Mouse (Mus musculus) liver, adult 2 months (tissue): ENCODE measurements at regions not wholly inside any gene's neighbourhood (a gene's known extent, or its start where the extent isn't known, plus 50 kb on each side); places are given as distances from the start of the nearest gene placed in this dataset.

Experiments used
- DNase-seq: peaks from one replicate; pipeline ENCODE4 v3.0.0-alpha.2; 2011; ENCODE audit warnings: low read depth, low spot score; ENCODE audit errors: extremely low read depth
- H3K27ac ChIP-seq: fragments of 200-500 bp; replicated peaks from 2 replicates; pipeline ENCODE4 v1.5.1; 2012; ENCODE audit warnings: low read depth, mild to moderate bottlenecking, control low read depth, inconsistent platforms, low read length; ENCODE audit not compliant: insufficient read depth
- H3K27me3 ChIP-seq: fragments of 200-500 bp; 2 replicates; pipeline ENCODE4 v1.6.1; 2012; ENCODE audit warnings: mild to moderate bottlenecking, moderate library complexity, low read length, inconsistent platforms; ENCODE audit not compliant: control insufficient read depth, insufficient read depth
- H3K36me3 ChIP-seq: fragments of 200-500 bp; 2 replicates; pipeline ENCODE4 v1.6.1; 2012; ENCODE audit warnings: low read length, inconsistent platforms; ENCODE audit not compliant: control insufficient read depth, insufficient read depth
- H3K4me1 ChIP-seq: fragments of 200-500 bp; 2 replicates; pipeline ENCODE4 v1.6.1; 2011; ENCODE audit warnings: low read length; ENCODE audit not compliant: control insufficient read depth, insufficient read depth
- H3K4me3 ChIP-seq: fragments of 200-500 bp; 2 replicates; pipeline ENCODE4 v1.5.1; 2011; ENCODE audit warnings: low read depth, mild to moderate bottlenecking, control low read depth, low read length, moderate library complexity; ENCODE audit not compliant: insufficient read depth
- H3K79me2 ChIP-seq: fragments of 200-500 bp; 2 replicates; pipeline ENCODE4 v1.6.1; 2012; ENCODE audit warnings: inconsistent platforms, mild to moderate bottlenecking, low read length, moderate library complexity; ENCODE audit not compliant: control insufficient read depth, insufficient read depth
- H3K9ac ChIP-seq: fragments of 200-500 bp; 2 replicates; pipeline ENCODE4 v1.6.1; 2012; ENCODE audit warnings: low read depth, mild to moderate bottlenecking, control low read depth, inconsistent platforms, low read length
- CTCF ChIP-seq: fragments of 200-500 bp; IDR thresholded peaks from 2 replicates; pipeline ENCODE4 v1.5.1; 2011; ENCODE audit warnings: low read depth, low read length, control low read depth
- POLR2A ChIP-seq: fragments of 200-500 bp; IDR thresholded peaks from 2 replicates; pipeline ENCODE4 v1.6.1; 2011; ENCODE audit warnings: low read length, control low read depth; ENCODE audit not compliant: insufficient read depth; ENCODE audit errors: extremely low read depth
- WGBS: fragments of 180-500 bp; shearing (Covaris S2); methylation state at CpG from one replicate; pipeline ENCODE4 v1.1.7; 2018; 5-methylcytosine and 5-hydroxymethylcytosine counted together

DNA sequence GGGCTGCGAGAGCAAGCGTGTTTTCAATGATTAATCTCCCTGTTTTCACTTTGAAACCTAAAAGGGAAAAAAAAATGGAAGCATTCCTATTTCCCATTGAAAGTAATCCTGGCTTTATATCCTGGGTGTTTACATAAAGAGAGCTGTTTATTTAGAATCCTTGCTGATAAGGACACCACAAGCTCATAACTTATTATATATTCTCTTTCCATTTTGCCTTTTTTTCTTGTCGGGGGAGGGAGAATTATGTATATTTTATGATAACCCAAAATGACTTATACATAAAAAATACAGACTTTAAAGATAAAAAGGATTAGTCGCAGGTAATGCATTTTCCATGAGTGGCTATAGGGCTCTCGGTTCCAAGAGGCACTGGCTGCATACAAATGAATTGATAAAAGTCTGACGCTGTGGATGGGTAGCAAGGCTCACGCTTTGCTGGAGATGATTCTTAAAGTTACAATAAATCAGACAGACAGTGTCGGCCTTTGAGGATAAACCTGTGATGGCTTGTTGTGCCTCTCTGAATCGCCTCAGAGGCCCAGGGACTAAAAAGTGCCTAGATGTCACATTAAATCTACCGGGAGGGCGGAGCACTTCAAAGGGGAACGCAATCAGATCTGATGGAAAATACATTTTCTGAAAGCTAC lies 155.7 kb downstream of the Psat1 start:
- no peak overlapping the region for H3K9ac ChIP-seq
- no peaks in the 10 kb centered on the region for H3K4me1 ChIP-seq

DNA sequence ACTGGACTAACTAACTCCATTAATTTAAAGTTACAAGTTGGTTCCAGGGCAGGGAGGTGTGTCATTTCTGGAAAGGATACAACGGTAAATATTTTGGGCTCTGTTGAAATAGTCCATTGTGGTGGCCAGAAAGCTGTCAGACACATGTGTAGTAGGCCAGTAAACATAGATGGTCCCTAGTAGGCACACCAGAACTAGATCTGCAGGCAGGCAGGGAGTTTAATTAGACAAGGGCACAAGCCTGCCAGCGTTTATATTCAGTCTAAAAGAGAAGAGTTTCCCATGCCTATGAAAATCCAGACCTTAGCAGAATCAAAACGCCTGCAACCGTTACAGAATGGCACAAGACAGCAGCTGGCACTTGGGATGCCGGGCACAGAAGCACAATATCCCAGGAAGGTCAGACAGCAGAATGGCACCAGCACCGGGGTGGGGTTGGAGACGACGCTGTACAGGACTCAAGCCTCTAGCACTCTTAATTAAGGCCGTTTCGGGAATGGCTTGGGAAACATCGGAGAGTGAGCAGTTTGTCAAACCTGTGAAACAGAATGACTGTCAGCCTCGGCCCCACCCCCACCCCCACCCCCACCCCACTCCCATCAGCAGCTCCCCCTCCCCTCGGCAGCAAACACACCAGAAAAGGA lies 156.4 kb downstream of the Psat1 start:
- H3K4me1 ChIP-seq: no peaks in the 10 kb centered on the region
- TF ChIP-seq CTCF (no peak), POLR2A (no peak)
- no peaks in the 10 kb centered on the region for H3K27me3 ChIP-seq
- no peak overlapping the region for H3K27ac ChIP-seq
- DNase-seq: no peak
- no peak overlapping the region for H3K9ac ChIP-seq
- H3K79me2 ChIP-seq: no peaks in the 10 kb centered on the region
- no peak overlapping the region for H3K4me3 ChIP-seq
- WGBS: 27% methylated on average over 13 of the region's 13 CpGs
- H3K36me3 ChIP-seq: no peaks in the 10 kb centered on the region

More for the DNA sequence above, 155.7 kb downstream of the Psat1 start:
- Histone ChIP-seq H3K4me3 (no peak overlapping the region), H3K79me2 (no peaks in the 10 kb centered on the region), H3K27ac (no peak overlapping the region), H3K27me3 (no peaks in the 10 kb centered on the region), H3K36me3 (no peaks in the 10 kb centered on the region)
- no peak for TF ChIP-seq POLR2A
- TF ChIP-seq CTCF: no peak
- WGBS: 58% methylated on average over 12 of the region's 12 CpGs
- no peak for DNase-seq

DNA sequence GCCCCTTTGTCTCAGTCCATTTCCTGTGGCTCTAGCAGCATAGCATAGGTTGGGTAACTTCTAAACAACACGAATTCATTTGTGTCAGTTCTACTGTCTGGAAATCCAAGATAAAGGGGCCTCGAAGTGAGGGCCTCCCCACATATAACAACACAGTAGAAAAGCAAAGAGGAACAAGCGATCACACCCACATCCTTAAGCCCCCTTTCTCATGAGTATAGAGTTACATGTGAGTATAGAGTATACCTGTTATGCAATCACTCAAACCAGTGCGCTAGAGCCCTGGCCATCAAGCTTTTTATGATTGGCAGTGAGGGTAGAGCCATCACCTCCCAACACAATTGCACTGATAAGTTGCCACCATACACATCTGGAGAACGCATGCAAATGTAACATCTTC lies 157.4 kb downstream of the Psat1 start:
- TF ChIP-seq CTCF: no peak
- TF ChIP-seq POLR2A: no peak
- Histone ChIP-seq H3K27ac (no peak overlapping the region), H3K4me3 (no peak overlapping the region), H3K9ac (no peak overlapping the region), H3K4me1 (no peaks in the 10 kb centered on the region), H3K79me2 (no peaks in the 10 kb centered on the region), H3K27me3 (no peaks in the 10 kb centered on the region), H3K36me3 (no peaks in the 10 kb centered on the region)
- 68% methylated on average over 5 of the region's 5 CpGs for WGBS
- DNase-seq: no peak

DNA sequence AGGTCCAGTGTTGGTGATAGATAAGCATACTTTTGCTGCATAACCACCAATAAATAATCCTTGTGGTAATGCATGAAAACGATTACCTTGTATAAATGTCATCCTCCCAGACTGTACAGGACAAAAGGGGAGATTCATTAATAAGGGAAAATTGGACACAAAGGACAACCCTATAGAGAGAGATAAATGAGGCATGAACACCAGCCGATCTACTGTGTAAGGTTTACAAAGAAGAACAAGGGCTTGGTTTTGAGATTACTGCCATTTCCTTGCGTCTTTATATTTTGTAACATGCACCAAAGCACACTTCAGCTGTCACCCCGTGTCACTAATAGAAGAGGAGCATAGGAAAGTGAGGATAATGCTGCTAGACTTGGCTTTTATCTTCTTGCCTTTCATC lies 162.5 kb downstream of the Psat1 start:
- Histone ChIP-seq H3K9ac (no peak overlapping the region), H3K4me1 (no peaks in the 10 kb centered on the region), H3K27ac (no peak overlapping the region), H3K4me3 (no peak overlapping the region), H3K27me3 (no peaks in the 10 kb centered on the region), H3K36me3 (no peaks in the 10 kb centered on the region), H3K79me2 (no peaks in the 10 kb centered on the region)
- no peak for DNase-seq
- TF ChIP-seq CTCF (no peak), POLR2A (no peak)
- 72% methylated on average over 4 of the region's 4 CpGs for WGBS

DNA sequence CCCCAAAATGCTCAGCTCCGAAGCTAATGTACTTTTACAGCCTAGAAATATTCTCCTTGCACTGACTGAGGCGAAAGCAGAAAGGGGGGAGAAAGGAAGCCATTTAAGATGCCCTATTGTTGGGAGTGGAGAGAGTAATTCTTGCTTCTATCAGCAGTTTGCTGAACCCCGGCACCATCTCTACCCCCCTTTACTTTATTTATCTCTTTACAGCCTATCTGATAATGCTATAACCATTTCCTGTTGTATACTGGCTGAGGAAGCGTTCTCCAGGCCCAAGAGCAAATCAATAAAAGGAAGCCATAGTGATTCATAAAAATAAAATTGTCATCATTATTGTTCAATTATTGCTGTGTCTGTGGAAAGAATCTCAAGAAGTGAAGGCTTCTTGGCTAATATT lies 177.5 kb downstream of the Psat1 start:
- Histone ChIP-seq H3K36me3 (no peaks in the 10 kb centered on the region), H3K9ac (no peak overlapping the region), H3K4me3 (no peak overlapping the region), H3K27ac (no peak overlapping the region), H3K4me1 (no peaks in the 10 kb centered on the region), H3K27me3 (no peaks in the 10 kb centered on the region), H3K79me2 (no peaks in the 10 kb centered on the region)
- no peak for DNase-seq
- TF ChIP-seq CTCF (no peak), POLR2A (no peak)
- 73% methylated on average over 4 of the region's 4 CpGs for WGBS

DNA sequence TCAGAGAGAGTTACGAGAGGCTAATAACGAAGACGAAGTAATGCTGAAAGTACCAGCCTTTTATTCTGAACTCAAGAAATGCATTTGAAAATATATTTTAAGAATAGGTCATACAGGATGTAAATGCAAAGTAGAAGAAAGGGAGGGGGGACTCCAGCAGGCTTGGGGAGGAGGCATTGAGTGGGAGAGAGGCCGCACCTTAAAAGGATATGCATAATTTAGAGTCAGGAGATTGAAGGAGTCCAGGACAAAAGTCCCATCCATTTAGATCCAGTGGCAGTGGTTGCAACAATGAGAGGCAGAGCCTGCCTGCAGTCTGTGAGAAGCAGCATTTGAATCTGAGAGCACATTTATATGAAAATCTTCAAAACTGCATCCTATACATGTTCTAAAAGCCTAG lies 186.1 kb downstream of the Psat1 start:
- WGBS: 94% methylated on average over 4 of the region's 4 CpGs
- H3K79me2 ChIP-seq: no peaks in the 10 kb centered on the region

More for the DNA sequence above, 186.1 kb downstream of the Psat1 start:
- H3K36me3 ChIP-seq: no peaks in the 10 kb centered on the region
- TF ChIP-seq CTCF (no peak), POLR2A (no peak)
- no peak overlapping the region for H3K9ac ChIP-seq
- H3K4me3 ChIP-seq: no peak overlapping the region
- no peak for DNase-seq
- no peaks in the 10 kb centered on the region for H3K4me1 ChIP-seq
- no peak overlapping the region for H3K27ac ChIP-seq
- no peaks in the 10 kb centered on the region for H3K27me3 ChIP-seq
